8 mouse cellular contexts compared by ENCODE assay signal in genomic region chr4:117133366-117133796, GRCm38 (mm10). TPM values are rescaled to one million over a fixed set of nuclear protein-coding genes. Genes with fewer than 3 reads are reported as not detected.
DNase-seq lines count a peak whose midpoint lies in the region; ATAC-seq and TF ChIP-seq lines count a peak whose summit lies in the region.

No protein-coding gene starts in this region.

- no peak for TF ChIP-seq CTCF in left cerebral cortex, adult 2 months (IDR thresholded peaks at IDR 0.05)

- peaks cover 15% of the 10 kb centered on the region for H3K36me3 ChIP-seq in hindbrain, embryonic 12.5 days
- H3K36me3 ChIP-seq in midbrain, embryonic 12.5 days = peaks cover 14% of the 10 kb centered on the region

- 0 out of 2 replicates have a peak, but pooled peaks cover 2% of the 10 kb centered on the region for H3K4me1 ChIP-seq in brown adipose tissue, adult 24 weeks (ENCODE audit: control insufficient read depth, insufficient read depth, insufficient read length, low read length)
- peaks cover 35% of the 10 kb centered on the region for H3K4me1 ChIP-seq in hindbrain, embryonic 12.5 days
- peaks cover 36% of the 10 kb centered on the region for H3K4me1 ChIP-seq in midbrain, embryonic 12.5 days

- under 1% methylated on average over 42 of the region's 42 CpGs for WGBS in hindbrain, embryonic 12.5 days
- under 1% methylated on average over 42 of the region's 42 CpGs for WGBS in midbrain, embryonic 12.5 days

- 0 out of 2 replicates have a peak, but pooled peaks cover 11% of the 10 kb centered on the region for H3K27me3 ChIP-seq in hindbrain, embryonic 12.5 days
- H3K27me3 ChIP-seq in midbrain, embryonic 12.5 days = peaks cover 5% of the 10 kb centered on the region; the same call in 1 of the 2 replicates

- peak overlapping the region; percentile 73 for H3K4me3 ChIP-seq in left cerebral cortex, adult 2 months
- peak overlapping the region; percentile 70 for H3K4me3 ChIP-seq in brown adipose tissue, adult 24 weeks (ENCODE audit: insufficient read depth, low read depth, low read length)
- H3K4me3 ChIP-seq in hindbrain, embryonic 12.5 days = peak overlapping the region; percentile 83
- H3K4me3 ChIP-seq in midbrain, embryonic 12.5 days = peak overlapping the region; percentile 88

- no peaks in the 10 kb centered on the region for H3K9me3 ChIP-seq in hindbrain, embryonic 12.5 days (replicated peaks)
- no peaks in the 10 kb centered on the region for H3K9me3 ChIP-seq in midbrain, embryonic 12.5 days

- H3K27ac ChIP-seq in left cerebral cortex, adult 2 months = peak overlapping the region; percentile 89
- no peak overlapping the region; the same call in 1 of the 2 replicates for H3K27ac ChIP-seq in brown adipose tissue, adult 24 weeks (replicated peaks; ENCODE audit: low read depth, low read length)
- H3K27ac ChIP-seq in hindbrain, embryonic 12.5 days = peak overlapping the region; percentile 79
- peak overlapping the region; percentile 71 for H3K27ac ChIP-seq in midbrain, embryonic 12.5 days (replicated peaks)

- H3K4me2 ChIP-seq in hindbrain, embryonic 12.5 days (replicated peaks) = peak overlapping the region; percentile 82
- peak overlapping the region; percentile 84 for H3K4me2 ChIP-seq in midbrain, embryonic 12.5 days (replicated peaks)

- DNase-seq in left cerebral cortex, adult 2 months (ENCODE audit: extremely low spot score in 1 of 2, low spot score in 2 of 2) = no peak
- DNase-seq in left cerebral cortex, adult 11 months (ENCODE audit: low spot score) = no peak
- no peak for DNase-seq in cerebellum, adult 11-12 months
- DNase-seq in cerebellum, postnatal 4 days (ENCODE audit: low spot score in 2 of 2) = no peak
- DNase-seq in gastrocnemius, postnatal 10 days = no peak

- ATAC-seq in hindbrain, embryonic 12.5 days (ENCODE audit: low FRiP score) = peak; percentile 48
- peak; percentile 32 for ATAC-seq in midbrain, embryonic 12.5 days (ENCODE audit: low FRiP score, low read depth)

- intact Hi-C loops in left cerebral cortex, adult 2 months (cut with DNase I) = loop anchor here (5.0 kb wide), 1 partner anchor 311 kb away; the partner anchor contains the start of gene Hpdl

- peak overlapping the region; percentile 84 for H3K9ac ChIP-seq in hindbrain, embryonic 12.5 days
- H3K9ac ChIP-seq in midbrain, embryonic 12.5 days (replicated peaks) = peak overlapping the region; percentile 78

RNA-seq across cellular contexts. Expression of gene Plk3, which starts 0.4 kb away (rescaled TPM):
- total RNA-seq in left cerebral cortex, adult 2 months (2021) = 10 to 100 TPM; 13.7 to 19.6 TPM
- 0.71 and 2.5 TPM in 2 replicates for polyA plus RNA-seq in brown adipose tissue, adult 24 weeks (2012; ENCODE audit: insufficient read depth, insufficient read length, missing spikeins)
- polyA plus RNA-seq in hindbrain, embryonic 12.5 days (2016; fragmentation: Nextera tagmentation; extraction: Ambion mirVana) = 26.4 and 29.6 TPM in 2 replicates
- polyA plus RNA-seq in midbrain, embryonic 12.5 days (2016; fragmentation: Nextera tagmentation; extraction: Ambion mirVana) = 33.1 and 40.4 TPM in 2 replicates
- total RNA-seq in gastrocnemius, postnatal 10 days (2021) = 1 to 10 TPM; 1.8 to 2.6 TPM

RNA-seq across cellular contexts. Expression of gene Tctex1d4, which starts 6.8 kb away (rescaled TPM):
- not detected for total RNA-seq in left cerebral cortex, adult 2 months (2021)
- not detected in 2 replicates for polyA plus RNA-seq in brown adipose tissue, adult 24 weeks (2012; ENCODE audit: insufficient read depth, insufficient read length, missing spikeins)
- polyA plus RNA-seq in hindbrain, embryonic 12.5 days (2016; fragmentation: Nextera tagmentation; extraction: Ambion mirVana) = 0.34 TPM in 1 of 2 replicates, not detected in the other
- polyA plus RNA-seq in midbrain, embryonic 12.5 days (2016; fragmentation: Nextera tagmentation; extraction: Ambion mirVana) = not detected in 2 replicates
- total RNA-seq in gastrocnemius, postnatal 10 days (2021) = not detected

RNA-seq across cellular contexts. Expression of gene Btbd19, which starts 7.9 kb away (rescaled TPM):
- total RNA-seq in left cerebral cortex, adult 2 months (2021) = 10 to 100 TPM; 11.5 to 13.2 TPM
- polyA plus RNA-seq in brown adipose tissue, adult 24 weeks (2012; ENCODE audit: insufficient read depth, insufficient read length, missing spikeins) = 1.8 TPM in 1 of 2 replicates, not detected in the other
- polyA plus RNA-seq in hindbrain, embryonic 12.5 days (2016; fragmentation: Nextera tagmentation; extraction: Ambion mirVana) = 4.0 and 4.5 TPM in 2 replicates
- polyA plus RNA-seq in midbrain, embryonic 12.5 days (2016; fragmentation: Nextera tagmentation; extraction: Ambion mirVana) = 3.8 and 4.2 TPM in 2 replicates
- total RNA-seq in gastrocnemius, postnatal 10 days (2021) = 1 to 10 TPM; 4.7 to 6.8 TPM

RNA-seq across cellular contexts. Expression of gene Rps8, which starts 22.7 kb away (rescaled TPM):
- 100 to 1,000 TPM; 512 to 526 TPM for total RNA-seq in left cerebral cortex, adult 2 months (2021)
- polyA plus RNA-seq in brown adipose tissue, adult 24 weeks (2012; ENCODE audit: insufficient read depth, insufficient read length, missing spikeins) = 544 and 683 TPM in 2 replicates
- 588 and 618 TPM in 2 replicates for polyA plus RNA-seq in hindbrain, embryonic 12.5 days (2016; fragmentation: Nextera tagmentation; extraction: Ambion mirVana)
- polyA plus RNA-seq in midbrain, embryonic 12.5 days (2016; fragmentation: Nextera tagmentation; extraction: Ambion mirVana) = 573 and 608 TPM in 2 replicates
- 1,000 to 10,000 TPM; 1,007 to 1,093 TPM for total RNA-seq in gastrocnemius, postnatal 10 days (2021)

RNA-seq across cellular contexts. Expression of gene Ptch2, which starts 37.5 kb away (rescaled TPM):
- 1 to 10 TPM; 1.7 to 3.5 TPM for total RNA-seq in left cerebral cortex, adult 2 months (2021)
- 1.2 and 1.5 TPM in 2 replicates for polyA plus RNA-seq in brown adipose tissue, adult 24 weeks (2012; ENCODE audit: insufficient read depth, insufficient read length, missing spikeins)
- 4.5 and 5.9 TPM in 2 replicates for polyA plus RNA-seq in hindbrain, embryonic 12.5 days (2016; fragmentation: Nextera tagmentation; extraction: Ambion mirVana)
- polyA plus RNA-seq in midbrain, embryonic 12.5 days (2016; fragmentation: Nextera tagmentation; extraction: Ambion mirVana) = 5.3 and 7.0 TPM in 2 replicates
- total RNA-seq in gastrocnemius, postnatal 10 days (2021) = 1 to 10 TPM; 4.8 to 9.6 TPM
